Mouse (Mus musculus) erythroid progenitor cell, adult 5-6 weeks (primary cell): ENCODE data around the gene Nfkbiz. TPM values are rescaled to one million over a fixed set of nuclear protein-coding genes. Genes with fewer than 3 reads are reported as not detected.

Source experiments
- ATAC-seq: replicated peaks from 2 replicates; pipeline ENCODE4 v1.8.0; 2016; ENCODE audit warnings: moderate number of reproducible peaks, mild to moderate bottlenecking, moderate TSS enrichment, inconsistent platforms; ENCODE audit not compliant: poor library complexity, low FRiP score, severe bottlenecking
- total RNA-seq, 2 experiments: library from RNA; stranded (forward) in 1 of 2; stranded (reverse) in 1 of 2; fragments of 150-400 nt in 1 of 2; fragments of 186-747, 209-891 nt in 1 of 2; gene quantifications; 2 replicates each; pipeline versions ENCODE4 v1.2.3 to v1.2.4; 2015 to 2017; ENCODE audit warnings: low replicate concordance in 2 of 2

Nfkbiz gene
- total RNA-seq, 2 experiments from 2014 or later, result 6.0 to 8.8 TPM

GRCm38 (mm10) chr16:55809779-55810514 lies 28.8 kb downstream of the Nfkbiz start:
- ATAC-seq, result no peak

- no peak for ATAC-seq
These were observed 29.4 kb downstream of the Nfkbiz start for GRCm38 (mm10) chr16:55809345-55809744.

GRCm38 (mm10) chr16:55807505-55807932 lies 31.2 kb downstream of the Nfkbiz start:
- no peak for ATAC-seq

GRCm38 (mm10) chr16:55804799-55805198 lies 33.9 kb downstream of the Nfkbiz start:
- no peak for ATAC-seq

- ATAC-seq, result no peak
These were observed 37.1 kb downstream of the Nfkbiz start for GRCm38 (mm10) chr16:55801629-55802028.

- ATAC-seq, result no peak
These were observed 39.9 kb downstream of the Nfkbiz start for GRCm38 (mm10) chr16:55798845-55799244.

- ATAC-seq, result no peak
These were observed 48.4 kb downstream of the Nfkbiz start for GRCm38 (mm10) chr16:55790326-55790725.

- no peak for ATAC-seq
These were observed 49.4 kb downstream of the Nfkbiz start for GRCm38 (mm10) chr16:55789291-55789690.

- ATAC-seq, result no peak
These were observed 50.0 kb downstream of the Nfkbiz start for GRCm38 (mm10) chr16:55788671-55789070.

GRCm38 (mm10) chr16:55787385-55788072 lies 51.2 kb downstream of the Nfkbiz start:
- no peak for ATAC-seq

- ATAC-seq, result no peak
These were observed 54.3 kb downstream of the Nfkbiz start for GRCm38 (mm10) chr16:55784379-55784778.

GRCm38 (mm10) chr16:55783923-55784322 lies 54.8 kb downstream of the Nfkbiz start:
- ATAC-seq, result no peak

- no peak for ATAC-seq
These were observed 55.8 kb downstream of the Nfkbiz start for GRCm38 (mm10) chr16:55782911-55783310.

- ATAC-seq, result no peak
These were observed 56.9 kb downstream of the Nfkbiz start for GRCm38 (mm10) chr16:55781809-55782208.

GRCm38 (mm10) chr16:55780958-55781558 lies 57.6 kb downstream of the Nfkbiz start:
- no peak for ATAC-seq

- no peak for ATAC-seq
These were observed 62.4 kb downstream of the Nfkbiz start for GRCm38 (mm10) chr16:55776329-55776728.

- no peak for ATAC-seq
These were observed 68.5 kb downstream of the Nfkbiz start for GRCm38 (mm10) chr16:55770247-55770646.
